Mouse (Mus musculus) olfactory bulb, adult 2 months (tissue): ENCODE measurements around the gene Nudt2. TPM values are rescaled to one million over a fixed set of nuclear protein-coding genes. Genes with fewer than 3 reads are reported as not detected.

Source experiments
- H3K27ac ChIP-seq: fragments of 200-500 bp; 2 replicates; pipeline ENCODE4 v1.5.1; 2012; ENCODE audit warnings: low read depth, low read length; ENCODE audit not compliant: insufficient read depth
- H3K4me1 ChIP-seq: fragments of 200-500 bp; 2 replicates; pipeline ENCODE4 v1.6.1; 2012; ENCODE audit warnings: low read length; ENCODE audit not compliant: control insufficient read depth, insufficient read depth
- H3K4me3 ChIP-seq: fragments of 200-500 bp; 2 replicates; pipeline ENCODE4 v1.5.1; 2012; ENCODE audit warnings: mild to moderate bottlenecking, low read depth, low read length, moderate library complexity; ENCODE audit not compliant: insufficient read depth
- CTCF ChIP-seq: fragments of 200-500 bp; IDR thresholded peaks from 2 replicates; pipeline ENCODE4 v1.5.1; 2012; ENCODE audit warnings: low read depth, mild to moderate bottlenecking, low read length, moderate library complexity; ENCODE audit not compliant: insufficient read depth
- POLR2A ChIP-seq: fragments of 200-500 bp; IDR thresholded peaks from 2 replicates; pipeline ENCODE4 v1.6.1; 2012; ENCODE audit warnings: mild to moderate bottlenecking, low read depth, low read length, moderate library complexity; ENCODE audit not compliant: insufficient read depth
- WGBS: fragments of 180-500 bp; shearing (Covaris S2); methylation state at CpG from one replicate; pipeline ENCODE4 v1.1.7; 2018; 5-methylcytosine and 5-hydroxymethylcytosine counted together
- polyA plus RNA-seq: library from polyadenylated mRNA; stranded (reverse); fragments of >200 nt; gene quantifications from 2 replicates; pipeline ENCODE4 v1.2.4, GENCODE M21; 2012; ENCODE audit warnings: low replicate concordance; ENCODE audit not compliant: missing spikeins, insufficient read depth, insufficient read length

Gene Nudt2
- polyA plus RNA-seq, 1 experiment = not detected

DNA sequence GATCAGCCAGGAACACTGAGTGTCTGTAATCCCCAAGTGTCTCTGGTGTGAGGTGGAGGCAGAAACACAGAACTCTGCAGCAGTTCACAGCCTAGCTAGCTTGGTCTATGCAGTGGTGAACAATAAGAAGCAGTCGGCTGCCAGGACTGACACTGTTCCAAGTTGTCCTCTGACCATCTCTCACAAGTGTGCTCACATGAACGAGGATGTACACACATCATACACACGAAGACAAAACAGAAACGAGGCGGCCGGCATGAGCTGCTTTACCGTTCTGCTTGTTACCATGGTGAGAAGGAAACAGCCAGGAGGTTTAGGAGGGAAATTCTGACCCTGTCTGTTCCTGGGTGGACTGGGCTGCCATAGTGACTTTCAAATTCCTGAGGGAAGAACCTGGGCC is 61.6 kb downstream of the Nudt2 start:
- H3K4me1 ChIP-seq = peaks cover 26% of the 10 kb centered on the region
- WGBS = 26% methylated on average over 7 of the region's 7 CpGs
- no peak overlapping the region for H3K27ac ChIP-seq
- H3K4me3 ChIP-seq = no peak overlapping the region
- no peak for TF ChIP-seq CTCF
- TF ChIP-seq POLR2A = no peak

DNA sequence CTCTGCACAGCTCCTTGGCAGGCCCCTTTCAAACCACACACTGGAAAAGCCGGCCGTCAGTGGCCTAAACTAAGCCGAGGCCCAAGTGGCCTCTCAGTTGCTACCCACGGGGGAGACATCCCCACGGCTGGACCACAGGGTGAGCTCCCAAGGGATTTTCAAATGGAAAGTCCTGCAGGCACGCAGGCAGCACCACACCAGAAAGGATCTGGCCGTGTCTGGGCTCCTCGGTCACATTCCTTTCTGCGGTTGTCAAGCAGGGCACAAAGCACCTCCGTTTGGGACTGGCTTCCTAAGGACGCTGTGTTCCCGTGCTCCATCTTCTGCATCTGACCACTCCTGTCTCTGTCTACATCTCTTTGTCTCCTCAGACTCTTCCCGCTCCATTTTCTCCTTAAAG is 62.1 kb downstream of the Nudt2 start:
- H3K4me1 ChIP-seq = peaks cover 24% of the 10 kb centered on the region
- H3K4me3 ChIP-seq = no peak overlapping the region
- no peak for TF ChIP-seq POLR2A
- TF ChIP-seq CTCF = no peak
- WGBS = 60% methylated on average over 13 of the region's 13 CpGs
- H3K27ac ChIP-seq = no peak overlapping the region

GRCm38 (mm10) chr4:41527996-41528395 is 63.0 kb downstream of the Nudt2 start:
- no peak for TF ChIP-seq POLR2A
- TF ChIP-seq CTCF = no peak
- H3K4me3 ChIP-seq = no peak overlapping the region

More at GRCm38 (mm10) chr4:41527996-41528395, 63.0 kb downstream of the Nudt2 start:
- Histone ChIP-seq H3K4me1 (peaks cover 28% of the 10 kb centered on the region), H3K27ac (no peak overlapping the region)
- WGBS = 58% methylated on average over 8 of the region's 8 CpGs

Other genes starting within 250 kb of the Nudt2 start
- 69.5 TPM in 1 of 2 replicates, not detected in the other for gene Ubap2, start 190.0 kb upstream of the Nudt2 start, polyA plus RNA-seq
- gene Dcaf12, start 150.3 kb upstream of the Nudt2 start, polyA plus RNA-seq = not detected in 2 replicates
- gene Ubap1, start 116.2 kb upstream of the Nudt2 start, polyA plus RNA-seq = not detected in 2 replicates
- not detected in 2 replicates for gene Kif24, start 264 bp upstream of the Nudt2 start, polyA plus RNA-seq
- gene AI464131, start 37.9 kb downstream of the Nudt2 start, polyA plus RNA-seq = not detected in 2 replicates
- not detected in 2 replicates for gene 1110017D15Rik, start 52.2 kb downstream of the Nudt2 start, polyA plus RNA-seq
- not detected in 2 replicates for gene Fam219a, start 104.4 kb downstream of the Nudt2 start, polyA plus RNA-seq
- gene Dnaic1, start 104.6 kb downstream of the Nudt2 start, polyA plus RNA-seq = not detected in 2 replicates
- gene Enho, start 175.2 kb downstream of the Nudt2 start, polyA plus RNA-seq = not detected in 2 replicates
- gene Cntfr, start 231.9 kb downstream of the Nudt2 start, polyA plus RNA-seq = not detected in 2 replicates
- gene Il11ra1, start 234.8 kb downstream of the Nudt2 start, polyA plus RNA-seq = not detected in 2 replicates
- gene Rpp25l, start 248.4 kb downstream of the Nudt2 start, polyA plus RNA-seq = not detected in 2 replicates